Mouse (Mus musculus) erythroblast, embryonic 14.5 days (primary cell): ENCODE measurements at regions not wholly inside any gene's neighbourhood (a gene's known extent, or its start where the extent isn't known, plus 50 kb on each side); places are given as distances from the start of the nearest gene placed in this dataset.

ENCODE experiments used
- GATA1 ChIP-seq: IDR thresholded peaks from 2 replicates; pipeline ENCODE4 v1.6.1; 2012; ENCODE audit warnings: low read length, inconsistent platforms, mixed read lengths
- TAL1 ChIP-seq: IDR thresholded peaks from 3 replicates; pipeline ENCODE4 v1.6.1; 2012; ENCODE audit warnings: low read length, inconsistent platforms, mixed read lengths

GRCm38 (mm10) chr15:68707306-68707705, 2206.6 kb upstream of the Lrrc6 start:
- TF ChIP-seq GATA1 (no peak), TAL1 (no peak)
